Mouse (Mus musculus) G1E (cell line): ENCODE results near the gene Cacna1a. TPM values are rescaled to one million over a fixed set of nuclear protein-coding genes. Genes with fewer than 3 reads are reported as not detected.

ENCODE experiments used
- ATAC-seq: 2 replicates; pipeline ENCODE4 v1.8.0; 2016; ENCODE audit warnings: mild to moderate bottlenecking; ENCODE audit not compliant: insufficient number of reproducible peaks, poor library complexity, low FRiP score, severe bottlenecking; ENCODE audit errors: extremely low read depth
- DNase-seq: peaks from one replicate; pipeline ENCODE4 v3.0.0; 2012; ENCODE audit warnings: low spot score
- H3K27me3 ChIP-seq: 2 replicates; pipeline ENCODE4 v1.6.1; 2012; ENCODE audit warnings: mild to moderate bottlenecking, low read length, inconsistent platforms; ENCODE audit not compliant: insufficient read depth
- H3K36me3 ChIP-seq: replicated peaks from 2 replicates; pipeline ENCODE3; 2012; ENCODE audit warnings: mild to moderate bottlenecking, inconsistent platforms
- H3K4me1 ChIP-seq: 2 replicates; pipeline ENCODE4 v1.6.1; 2012; ENCODE audit warnings: low read depth, low read length, inconsistent platforms, mixed read lengths; ENCODE audit not compliant: insufficient read depth
- H3K4me3 ChIP-seq: 2 replicates; pipeline ENCODE4 v1.5.1; 2012; ENCODE audit warnings: low read depth, mild to moderate bottlenecking, inconsistent platforms, low read length, moderate library complexity, mixed read lengths
- H3K9me3 ChIP-seq: replicated peaks from 2 replicates; pipeline ENCODE4 v1.6.1; 2012; ENCODE audit warnings: inconsistent platforms
- CTCF ChIP-seq: IDR thresholded peaks from 2 replicates; pipeline ENCODE4 v1.5.1; 2012; ENCODE audit warnings: low read depth, low read length, inconsistent platforms, mixed read lengths
- GATA1 ChIP-seq: IDR thresholded peaks from 2 replicates; pipeline ENCODE4 v1.6.1; 2012; ENCODE audit warnings: borderline replicate concordance, low read length, inconsistent platforms, mixed read lengths
- GATA2 ChIP-seq: IDR thresholded peaks from 2 replicates; pipeline ENCODE4 v1.6.1; 2012; ENCODE audit warnings: low read depth, low read length, inconsistent platforms, borderline replicate concordance
- POLR2AphosphoS5 ChIP-seq: IDR thresholded peaks from 2 replicates; pipeline ENCODE4 v1.6.1; 2012; ENCODE audit warnings: low read depth, low read length, inconsistent platforms; ENCODE audit not compliant: insufficient replicate concordance
- TAL1 ChIP-seq: conservative IDR thresholded peaks from 2 replicates; pipeline ENCODE4 v1.6.1; 2012; ENCODE audit warnings: low read depth, low read length, inconsistent platforms, mixed read lengths
- polyA plus RNA-seq: library from polyadenylated mRNA; stranded (reverse); fragments of >175 nt; gene quantifications from 2 replicates; pipeline ENCODE4 v1.2.3, GENCODE M21; 2012
- total RNA-seq, 2 experiments: library from RNA; stranded (forward) in 1 of 2; stranded (reverse) in 1 of 2; fragments of 200-1000 nt in 1 of 2; fragments of >200 nt in 1 of 2; fragmentation: Nextera tagmentation in 1 of 2; gene quantifications; 2 replicates each; pipeline ENCODE4 v1.2.3; 2014 to 2017

The Cacna1a gene
- total and polyA plus RNA-seq, 3 experiments, result 0.23 to 31.7 (median 1.0) TPM

- Histone ChIP-seq H3K36me3 (no peaks in the 10 kb centered on the region), H3K9me3 (no peaks in the 10 kb centered on the region), H3K27me3 (no peaks in the 10 kb centered on the region), H3K4me1 (no peaks in the 10 kb centered on the region), H3K4me3 (no peak overlapping the region)
- ATAC-seq, result no peak
- no peak for DNase-seq
- no peak for TF ChIP-seq GATA1
- no peak for TF ChIP-seq POLR2AphosphoS5
- TF ChIP-seq CTCF, result no peak
- TF ChIP-seq TAL1, result no peak
- no peak for TF ChIP-seq GATA2
Observed at GRCm38 (mm10) chr8:84483004-84483403, 94.8 kb downstream of the Cacna1a start.

GRCm38 (mm10) chr8:84485366-84485765 is 97.1 kb downstream of the Cacna1a start:
- ATAC-seq (no peak), DNase-seq (no peak)
- Histone ChIP-seq H3K4me3 (no peak overlapping the region), H3K36me3 (no peaks in the 10 kb centered on the region), H3K9me3 (no peaks in the 10 kb centered on the region), H3K4me1 (no peaks in the 10 kb centered on the region), H3K27me3 (no peaks in the 10 kb centered on the region)
- no peak for TF ChIP-seq TAL1
- no peak for TF ChIP-seq GATA1
- TF ChIP-seq CTCF, result no peak
- TF ChIP-seq POLR2AphosphoS5, result no peak
- TF ChIP-seq GATA2, result no peak

DNA sequence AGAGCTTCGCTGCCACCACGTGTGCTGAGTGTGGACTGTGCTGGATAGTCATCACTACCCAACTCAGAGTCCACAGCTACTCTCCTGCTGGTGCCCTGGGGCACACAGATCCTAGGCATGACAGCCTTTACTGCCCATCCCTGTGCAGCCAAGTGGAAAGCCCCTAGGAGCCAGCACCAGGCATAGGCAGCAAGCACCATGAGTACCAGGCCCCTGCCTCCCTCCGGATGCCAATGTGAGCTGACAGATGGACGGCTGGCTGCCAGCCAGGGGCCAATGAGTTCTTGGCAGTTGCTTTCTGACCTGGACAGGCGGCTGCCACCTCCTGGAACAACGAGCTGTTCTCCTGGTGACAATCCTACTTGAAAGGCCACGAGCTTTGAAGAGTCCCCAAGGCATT is 97.6 kb downstream of the Cacna1a start:
- Histone ChIP-seq H3K27me3 (no peaks in the 10 kb centered on the region), H3K9me3 (no peaks in the 10 kb centered on the region), H3K4me3 (no peak overlapping the region), H3K4me1 (no peaks in the 10 kb centered on the region), H3K36me3 (no peaks in the 10 kb centered on the region)
- TF ChIP-seq GATA2, result no peak
- TF ChIP-seq CTCF, result no peak
- no peak for TF ChIP-seq GATA1
- TF ChIP-seq POLR2AphosphoS5, result no peak
- TF ChIP-seq TAL1, result no peak
- DNase-seq (no peak), ATAC-seq (no peak)

DNA sequence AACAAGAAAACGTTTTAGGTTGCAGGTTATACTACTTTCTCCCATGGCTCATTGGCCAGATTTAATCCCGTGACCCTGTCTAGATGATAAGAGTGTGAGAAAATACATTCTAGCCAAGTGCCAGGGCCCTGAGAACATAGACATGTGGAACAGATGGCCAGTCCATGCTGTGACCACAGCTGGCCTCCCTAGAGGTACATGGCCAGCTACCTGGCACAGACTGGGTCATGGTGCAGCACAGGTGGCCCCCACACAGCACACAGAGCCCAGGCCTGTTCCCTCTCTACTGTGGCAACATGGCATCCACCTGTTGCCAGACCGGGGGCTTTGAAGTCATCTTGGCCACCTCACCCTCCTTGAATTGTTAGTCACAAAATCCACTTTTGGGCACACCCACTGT is 101.0 kb downstream of the Cacna1a start:
- H3K4me1 ChIP-seq, result no peaks in the 10 kb centered on the region
- H3K36me3 ChIP-seq, result no peaks in the 10 kb centered on the region
- H3K27me3 ChIP-seq, result peaks cover 3% of the 10 kb centered on the region; the same call in 1 of the 2 replicates
- ATAC-seq (no peak), DNase-seq (no peak)
- TF ChIP-seq CTCF, result no peak
- no peak overlapping the region for H3K4me3 ChIP-seq
- H3K9me3 ChIP-seq, result no peaks in the 10 kb centered on the region

DNA sequence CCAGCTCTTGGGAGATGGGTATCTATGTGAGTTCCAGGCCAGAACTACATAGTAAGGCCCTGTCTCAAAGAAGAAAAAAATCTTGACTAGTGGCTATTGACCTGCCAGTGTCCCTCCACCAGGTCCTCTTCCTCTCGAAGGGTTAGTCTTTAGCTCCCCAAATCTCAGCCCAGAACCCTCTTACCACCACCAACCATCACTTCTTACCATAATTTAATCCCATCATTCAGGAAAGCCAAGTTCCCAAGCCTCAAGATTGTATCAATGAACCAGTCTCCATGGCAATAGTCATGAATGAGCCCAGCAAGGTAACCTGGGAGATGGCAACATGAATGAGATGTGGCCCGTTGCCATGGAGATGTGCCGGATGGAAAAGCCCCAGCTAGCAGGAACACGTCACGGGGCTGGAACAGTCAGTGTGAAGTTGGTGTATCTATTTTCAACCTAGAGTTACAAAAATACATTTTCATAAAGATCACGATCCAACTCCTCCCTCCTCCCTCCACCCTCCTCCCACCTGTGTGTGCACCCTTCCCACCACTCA is 106.4 kb downstream of the Cacna1a start:
- ATAC-seq, result no peak
- H3K27me3 ChIP-seq, result peaks cover 3% of the 10 kb centered on the region; the same call in 1 of the 2 replicates

DNA sequence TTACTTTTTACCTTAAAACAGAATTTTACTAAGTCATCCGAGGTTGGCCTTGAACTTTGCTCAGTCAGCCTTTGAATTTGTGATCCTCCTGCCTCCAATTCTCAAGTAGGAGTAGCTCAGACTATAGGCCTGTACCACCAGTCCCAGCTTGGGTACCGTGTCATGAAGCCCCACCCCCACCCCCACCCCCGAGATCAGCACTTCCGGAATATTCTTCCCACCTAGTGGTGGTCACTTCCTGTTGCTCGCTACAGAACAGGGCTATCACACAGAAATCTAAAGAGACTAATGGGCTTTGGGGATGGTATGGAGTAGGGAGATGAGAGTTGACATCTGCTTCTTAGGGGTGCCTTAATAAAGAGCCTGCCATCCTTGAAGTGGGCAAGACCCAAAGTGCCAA is 112.9 kb downstream of the Cacna1a start:
- 0 out of 2 replicates have a peak, but pooled peaks cover 2% of the 10 kb centered on the region for H3K27me3 ChIP-seq
- no peaks in the 10 kb centered on the region for H3K9me3 ChIP-seq
- TF ChIP-seq POLR2AphosphoS5 (no peak), GATA2 (no peak), CTCF (no peak), GATA1 (no peak), TAL1 (no peak)
- ATAC-seq, result no peak
- no peaks in the 10 kb centered on the region for H3K36me3 ChIP-seq
- peaks cover 3% of the 10 kb centered on the region; the same call in 1 of the 2 replicates for H3K4me1 ChIP-seq
- no peak for DNase-seq
- H3K4me3 ChIP-seq, result no peak overlapping the region

More for the DNA sequence above, 106.4 kb downstream of the Cacna1a start:
- Histone ChIP-seq H3K4me1 (no peaks in the 10 kb centered on the region), H3K9me3 (no peaks in the 10 kb centered on the region), H3K36me3 (no peaks in the 10 kb centered on the region), H3K4me3 (no peak overlapping the region)
- TF ChIP-seq GATA1 (no peak), POLR2AphosphoS5 (no peak), GATA2 (no peak), CTCF (no peak), TAL1 (no peak)
- no peak for DNase-seq
